Mouse (Mus musculus): ENCODE data around the gene Rnf121. TPM values are rescaled to one million over a fixed set of nuclear protein-coding genes. Genes with fewer than 3 reads are reported as not detected.

Gene Rnf121
- polyA plus RNA-seq, 1 experiment from 2014 or later: 22.0 TPM

DNA sequence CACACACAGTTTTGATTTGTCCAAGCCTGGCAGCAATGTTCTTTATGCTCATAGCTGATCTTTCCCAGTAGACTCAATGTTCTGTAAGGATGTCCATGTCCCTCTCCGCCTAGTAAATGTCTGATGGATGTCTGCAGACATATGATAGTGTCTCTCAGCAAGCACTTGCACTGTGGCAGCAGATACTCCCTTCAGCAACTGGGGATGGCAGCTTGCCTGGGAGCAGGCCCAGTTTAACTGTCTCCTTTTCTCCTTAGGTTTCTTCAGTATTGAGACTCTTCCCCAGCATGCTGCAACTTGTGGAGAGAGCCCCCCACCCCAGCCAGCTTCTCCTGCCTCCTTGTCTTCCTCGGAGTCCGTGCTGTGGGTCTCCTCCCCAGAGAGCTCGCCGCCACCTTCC is 16.5 kb upstream of the Rnf121 start:
- H3K9ac ChIP-seq (ENCODE audit: low read depth, low read length): no peak overlapping the region
- no peaks in the 10 kb centered on the region for H3K9me3 ChIP-seq (replicated peaks; ENCODE audit: control insufficient read depth, low read length)
- no peak overlapping the region for H3K4me2 ChIP-seq
- H3K4me3 ChIP-seq (ENCODE audit: low read depth, low read length): no peak overlapping the region
- no peaks in the 10 kb centered on the region for H3K27me3 ChIP-seq (ENCODE audit: control insufficient read depth, insufficient read depth, low read length)
- WGBS (ENCODE audit: insufficient replicate concordance): 95% methylated on average over 5 of the region's 5 CpGs
- ATAC-seq (replicated peaks; ENCODE audit: insufficient number of reproducible peaks, low FRiP score, low TSS enrichment): no peak
- peaks cover 34% of the 10 kb centered on the region for H3K36me3 ChIP-seq (ENCODE audit: control insufficient read depth, insufficient read depth, low read length)
- H3K4me1 ChIP-seq (ENCODE audit: control insufficient read depth, insufficient read depth, low read length): no peaks in the 10 kb centered on the region
- H3K27ac ChIP-seq (ENCODE audit: low read depth, low read length): no peak overlapping the region

DNA sequence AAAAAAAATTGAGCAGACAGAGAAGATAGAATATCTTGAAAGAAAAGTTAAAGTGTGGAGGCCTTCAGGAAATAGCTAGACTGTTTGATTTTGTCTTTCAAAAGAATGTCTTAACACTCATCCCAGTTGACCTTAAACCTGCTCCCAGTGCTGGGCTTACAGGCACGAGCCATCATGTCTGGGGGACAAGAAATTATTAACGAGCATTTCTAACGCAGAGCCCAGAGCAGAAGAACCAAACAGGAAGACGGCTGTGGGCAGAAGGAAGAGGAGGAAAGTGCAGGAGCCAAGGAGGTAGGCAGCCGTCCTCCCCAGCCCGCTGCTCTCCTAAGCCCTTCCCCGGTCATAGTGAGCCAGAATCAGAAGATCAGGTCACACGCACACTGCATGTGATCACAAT is 15.0 kb upstream of the Rnf121 start:
- Histone ChIP-seq H3K4me3 (ENCODE audit: low read depth, low read length) (no peak overlapping the region), H3K9me3 (replicated peaks; ENCODE audit: control insufficient read depth, low read length) (no peaks in the 10 kb centered on the region), H3K27me3 (ENCODE audit: control insufficient read depth, insufficient read depth, low read length) (no peaks in the 10 kb centered on the region), H3K36me3 (ENCODE audit: control insufficient read depth, insufficient read depth, low read length) (peaks cover 44% of the 10 kb centered on the region), H3K4me1 (ENCODE audit: control insufficient read depth, insufficient read depth, low read length) (no peaks in the 10 kb centered on the region), H3K4me2 (no peak overlapping the region), H3K27ac (ENCODE audit: low read depth, low read length) (no peak overlapping the region), H3K9ac (ENCODE audit: low read depth, low read length) (no peak overlapping the region)
- no peak for ATAC-seq (replicated peaks; ENCODE audit: insufficient number of reproducible peaks, low FRiP score, low TSS enrichment)
- 89% methylated on average over 8 of the region's 8 CpGs for WGBS (ENCODE audit: insufficient replicate concordance)

DNA sequence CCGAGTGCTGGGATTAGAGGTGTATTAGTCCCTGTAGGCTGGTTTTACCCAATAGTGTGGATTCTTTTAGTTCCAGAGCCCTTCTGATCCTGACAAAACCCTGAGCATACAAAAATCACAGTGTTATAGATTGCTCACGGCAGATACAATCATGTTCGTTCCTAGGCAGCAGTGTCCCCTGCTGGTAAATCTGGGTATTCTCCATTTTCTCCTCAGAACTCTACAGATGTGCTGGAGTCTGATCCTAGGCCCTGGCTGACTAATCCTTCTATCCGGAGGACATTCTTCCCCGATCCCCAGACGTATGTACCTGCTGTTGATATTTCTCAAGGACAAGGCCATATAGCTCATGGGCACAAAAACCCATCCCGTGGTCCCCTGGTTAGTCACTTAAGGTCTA is 13.2 kb upstream of the Rnf121 start:
- no peaks in the 10 kb centered on the region for H3K9me3 ChIP-seq (replicated peaks; ENCODE audit: control insufficient read depth, low read length)
- no peak overlapping the region for H3K27ac ChIP-seq (ENCODE audit: low read depth, low read length)
- H3K9ac ChIP-seq (ENCODE audit: low read depth, low read length): no peak overlapping the region
- no peaks in the 10 kb centered on the region for H3K27me3 ChIP-seq (ENCODE audit: control insufficient read depth, insufficient read depth, low read length)
- H3K4me3 ChIP-seq (ENCODE audit: low read depth, low read length): no peak overlapping the region
- no peak overlapping the region for H3K4me2 ChIP-seq
- H3K36me3 ChIP-seq (ENCODE audit: control insufficient read depth, insufficient read depth, low read length): peaks cover 52% of the 10 kb centered on the region
- ATAC-seq (replicated peaks; ENCODE audit: insufficient number of reproducible peaks, low FRiP score, low TSS enrichment): no peak
- 80% methylated on average over 7 of the region's 7 CpGs for WGBS (ENCODE audit: insufficient replicate concordance)
- H3K4me1 ChIP-seq (ENCODE audit: control insufficient read depth, insufficient read depth, low read length): no peaks in the 10 kb centered on the region

DNA sequence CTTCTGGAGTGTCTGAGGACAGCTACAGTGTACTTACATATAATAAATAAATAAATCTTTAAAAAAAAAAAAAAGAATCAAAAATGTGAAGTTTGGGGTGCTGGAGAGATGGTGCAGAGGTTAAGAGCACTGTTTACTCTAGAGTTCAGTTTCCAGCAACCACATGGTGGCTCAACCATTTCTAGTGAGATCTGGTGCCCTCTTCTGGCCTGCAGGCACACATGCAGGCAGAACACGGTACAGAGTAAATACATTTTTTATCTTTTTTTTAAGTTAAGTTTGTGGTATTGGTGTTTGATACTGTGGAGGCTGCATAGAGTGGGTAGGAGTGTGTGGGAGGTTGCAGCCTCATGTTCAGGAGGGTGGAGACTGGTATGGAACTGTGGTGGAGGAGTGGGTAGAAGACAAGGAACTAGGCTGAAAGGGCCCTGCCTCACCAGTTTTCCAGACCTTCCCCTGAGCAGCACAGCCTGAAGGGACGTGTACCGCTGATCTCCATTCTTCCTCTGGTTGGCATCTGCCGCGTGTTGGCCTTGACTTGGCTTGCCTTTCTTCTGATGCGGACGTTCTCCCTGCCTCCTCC is 11.5 kb upstream of the Rnf121 start:
- no peaks in the 10 kb centered on the region for H3K9me3 ChIP-seq (replicated peaks; ENCODE audit: control insufficient read depth, low read length)
- no peak overlapping the region for H3K27ac ChIP-seq (ENCODE audit: low read depth, low read length)
- ATAC-seq (replicated peaks; ENCODE audit: insufficient number of reproducible peaks, low FRiP score, low TSS enrichment): no peak
- 81% methylated on average over 7 of the region's 7 CpGs for WGBS (ENCODE audit: insufficient replicate concordance)
- H3K27me3 ChIP-seq (ENCODE audit: control insufficient read depth, insufficient read depth, low read length): no peaks in the 10 kb centered on the region
- no peaks in the 10 kb centered on the region for H3K4me1 ChIP-seq (ENCODE audit: control insufficient read depth, insufficient read depth, low read length)
- H3K9ac ChIP-seq (ENCODE audit: low read depth, low read length): no peak overlapping the region
- no peak overlapping the region for H3K4me3 ChIP-seq (ENCODE audit: low read depth, low read length)
- H3K4me2 ChIP-seq: no peak overlapping the region
- H3K36me3 ChIP-seq (ENCODE audit: control insufficient read depth, insufficient read depth, low read length): peaks cover 50% of the 10 kb centered on the region

DNA sequence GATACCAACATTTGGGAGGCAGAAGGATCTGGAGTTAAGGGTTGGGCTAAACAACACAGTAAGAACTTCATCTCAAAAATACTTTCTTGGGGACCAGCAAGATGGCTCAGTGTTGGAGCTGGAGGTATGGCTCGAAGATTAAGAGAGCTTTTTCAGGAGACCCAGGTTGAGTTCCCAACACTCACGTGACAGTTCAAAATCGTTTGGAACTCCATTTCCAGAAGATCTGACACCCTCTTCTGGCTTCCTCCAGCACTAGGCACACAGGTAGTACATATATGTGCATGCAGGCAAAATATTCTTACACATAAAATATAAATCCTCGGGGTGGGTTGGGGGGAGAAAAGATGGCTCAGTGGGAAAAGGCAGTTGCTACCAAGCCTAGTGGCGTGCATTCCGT is 1.1 kb upstream of the Rnf121 start:
- peak overlapping the region; percentile 82 for H3K4me3 ChIP-seq (ENCODE audit: low read depth, low read length)
- H3K9me3 ChIP-seq (replicated peaks; ENCODE audit: control insufficient read depth, low read length): no peaks in the 10 kb centered on the region
- peak overlapping the region; percentile 86 for H3K9ac ChIP-seq (ENCODE audit: low read depth, low read length)
- H3K36me3 ChIP-seq (ENCODE audit: control insufficient read depth, insufficient read depth, low read length): no peaks in the 10 kb centered on the region
- peak overlapping the region; percentile 87 for H3K4me2 ChIP-seq
- peaks cover 14% of the 10 kb centered on the region for H3K4me1 ChIP-seq (ENCODE audit: control insufficient read depth, insufficient read depth, low read length)
- no peaks in the 10 kb centered on the region for H3K27me3 ChIP-seq (ENCODE audit: control insufficient read depth, insufficient read depth, low read length)
- 74% methylated on average over 6 of the region's 6 CpGs for WGBS (ENCODE audit: insufficient replicate concordance)
- H3K27ac ChIP-seq (ENCODE audit: low read depth, low read length): no peak overlapping the region
- ATAC-seq (replicated peaks; ENCODE audit: insufficient number of reproducible peaks, low FRiP score, low TSS enrichment): no peak

DNA sequence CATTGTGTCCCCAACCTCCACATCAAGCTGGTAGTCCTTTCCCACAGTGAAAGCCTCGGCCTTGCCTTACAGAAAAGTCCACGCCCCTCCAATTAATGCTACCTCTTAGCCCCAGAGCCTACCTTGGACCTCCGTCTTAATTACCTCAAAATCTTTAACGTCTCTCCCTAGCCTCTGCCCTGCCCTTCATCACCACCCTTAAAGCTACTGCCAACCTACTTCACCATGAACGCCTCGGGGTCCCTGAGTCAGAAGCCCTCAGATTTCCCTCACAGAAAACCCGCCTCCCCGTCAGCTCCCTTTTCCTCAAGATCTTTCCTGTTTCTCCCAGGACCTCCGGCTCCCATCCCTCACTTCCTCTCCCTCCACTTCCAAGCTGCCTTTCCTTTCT is 619 bp downstream of the Rnf121 start:
- WGBS (ENCODE audit: insufficient replicate concordance): 0% methylated on average over 9 of the region's 9 CpGs
- Histone ChIP-seq H3K4me2 (peak overlapping the region; percentile 87), H3K36me3 (ENCODE audit: control insufficient read depth, insufficient read depth, low read length) (no peaks in the 10 kb centered on the region), H3K4me1 (ENCODE audit: control insufficient read depth, insufficient read depth, low read length) (peaks cover 14% of the 10 kb centered on the region), H3K4me3 (ENCODE audit: low read depth, low read length) (peak overlapping the region; percentile 82), H3K27me3 (ENCODE audit: control insufficient read depth, insufficient read depth, low read length) (no peaks in the 10 kb centered on the region), H3K27ac (ENCODE audit: low read depth, low read length) (peak overlapping the region; percentile 74), H3K9ac (ENCODE audit: low read depth, low read length) (peak overlapping the region; percentile 86), H3K9me3 (replicated peaks; ENCODE audit: control insufficient read depth, low read length) (no peaks in the 10 kb centered on the region)
- ATAC-seq (replicated peaks; ENCODE audit: insufficient number of reproducible peaks, low FRiP score, low TSS enrichment): 0 out of 2 replicates have a peak, but pooled peaks have one; percentile 6

DNA sequence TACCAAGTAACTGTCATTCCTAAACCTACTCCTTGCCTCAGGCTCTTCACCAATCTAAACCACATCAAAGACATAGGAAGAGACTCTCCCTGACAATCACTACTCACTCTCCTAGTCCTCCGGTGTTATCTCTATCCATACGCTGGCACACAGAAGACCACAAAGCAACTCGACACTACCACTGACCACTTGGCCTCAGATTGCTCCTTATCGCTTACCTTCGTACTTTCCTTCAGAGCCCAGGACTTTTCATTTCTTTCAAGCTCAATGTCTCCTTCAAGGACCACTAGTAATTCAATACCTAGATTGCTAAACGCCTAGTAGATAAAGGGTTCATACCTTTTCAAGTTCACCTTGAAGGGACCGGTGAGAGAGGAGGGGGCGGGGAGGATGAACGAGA is 1.4 kb downstream of the Rnf121 start:
- WGBS (ENCODE audit: insufficient replicate concordance): 51% methylated on average over 9 of the region's 9 CpGs
- H3K4me1 ChIP-seq (ENCODE audit: control insufficient read depth, insufficient read depth, low read length): peaks cover 14% of the 10 kb centered on the region

DNA sequence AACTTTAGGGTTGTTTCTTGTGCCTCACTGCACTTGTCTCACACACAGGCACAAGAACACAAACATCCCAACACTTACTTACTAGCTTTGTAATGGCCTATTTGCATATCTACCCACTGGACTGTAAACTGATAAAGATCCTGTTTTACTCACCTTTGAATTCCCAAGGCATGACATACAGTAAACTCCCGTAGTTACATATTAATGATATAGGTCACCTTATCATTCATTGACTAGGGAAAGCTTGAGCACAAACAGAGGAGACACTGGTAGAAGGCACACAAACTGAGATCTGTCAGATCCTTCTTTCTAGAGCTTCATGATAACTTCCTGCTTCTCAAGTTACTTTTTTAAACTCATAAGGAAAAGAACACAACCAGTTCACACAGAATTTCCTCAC is 3.1 kb downstream of the Rnf121 start:
- Histone ChIP-seq H3K9me3 (replicated peaks; ENCODE audit: control insufficient read depth, low read length) (no peaks in the 10 kb centered on the region), H3K4me1 (ENCODE audit: control insufficient read depth, insufficient read depth, low read length) (peaks cover 14% of the 10 kb centered on the region), H3K27ac (ENCODE audit: low read depth, low read length) (no peak overlapping the region), H3K36me3 (ENCODE audit: control insufficient read depth, insufficient read depth, low read length) (0 out of 2 replicates have a peak, but pooled peaks cover 2% of the 10 kb centered on the region), H3K9ac (ENCODE audit: low read depth, low read length) (no peak overlapping the region), H3K4me3 (ENCODE audit: low read depth, low read length) (no peak overlapping the region), H3K4me2 (no peak overlapping the region), H3K27me3 (ENCODE audit: control insufficient read depth, insufficient read depth, low read length) (no peaks in the 10 kb centered on the region)
- WGBS (ENCODE audit: insufficient replicate concordance): 78% methylated on average over 1 of the region's 1 CpGs
- ATAC-seq (replicated peaks; ENCODE audit: insufficient number of reproducible peaks, low FRiP score, low TSS enrichment): no peak

More for the DNA sequence above, 1.4 kb downstream of the Rnf121 start:
- H3K27ac ChIP-seq (ENCODE audit: low read depth, low read length): no peak overlapping the region
- H3K4me2 ChIP-seq: peak overlapping the region; percentile 87
- H3K36me3 ChIP-seq (ENCODE audit: control insufficient read depth, insufficient read depth, low read length): 0 out of 2 replicates have a peak, but pooled peaks cover 2% of the 10 kb centered on the region
- no peak for ATAC-seq (replicated peaks; ENCODE audit: insufficient number of reproducible peaks, low FRiP score, low TSS enrichment)
- H3K9ac ChIP-seq (ENCODE audit: low read depth, low read length): no peak overlapping the region
- H3K27me3 ChIP-seq (ENCODE audit: control insufficient read depth, insufficient read depth, low read length): no peaks in the 10 kb centered on the region
- H3K4me3 ChIP-seq (ENCODE audit: low read depth, low read length): peak overlapping the region; percentile 82
- no peaks in the 10 kb centered on the region for H3K9me3 ChIP-seq (replicated peaks; ENCODE audit: control insufficient read depth, low read length)

DNA sequence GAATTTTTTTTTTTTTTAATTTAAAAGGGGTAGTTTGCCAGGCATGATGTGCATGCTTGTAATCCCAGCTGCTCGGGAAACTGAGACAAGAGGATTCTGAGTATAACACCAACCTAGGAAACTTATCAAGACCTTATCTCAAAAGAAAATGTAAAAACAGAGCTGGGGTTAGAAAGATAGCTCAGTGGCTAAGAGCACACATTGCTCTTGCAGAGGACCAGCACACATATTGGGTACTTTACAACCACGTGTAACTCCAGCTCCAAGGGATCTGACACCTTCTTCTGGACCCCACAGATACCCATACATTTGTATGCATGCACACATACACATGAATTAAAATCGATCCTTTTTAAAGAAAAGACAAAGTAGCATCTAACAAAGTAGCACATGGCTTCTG is 3.9 kb downstream of the Rnf121 start:
- Histone ChIP-seq H3K9ac (ENCODE audit: low read depth, low read length) (no peak overlapping the region), H3K9me3 (replicated peaks; ENCODE audit: control insufficient read depth, low read length) (no peaks in the 10 kb centered on the region), H3K4me3 (ENCODE audit: low read depth, low read length) (no peak overlapping the region), H3K27me3 (ENCODE audit: control insufficient read depth, insufficient read depth, low read length) (no peaks in the 10 kb centered on the region), H3K36me3 (ENCODE audit: control insufficient read depth, insufficient read depth, low read length) (0 out of 2 replicates have a peak, but pooled peaks cover 2% of the 10 kb centered on the region), H3K4me1 (ENCODE audit: control insufficient read depth, insufficient read depth, low read length) (peaks cover 11% of the 10 kb centered on the region), H3K4me2 (no peak overlapping the region), H3K27ac (ENCODE audit: low read depth, low read length) (no peak overlapping the region)
- ATAC-seq (replicated peaks; ENCODE audit: insufficient number of reproducible peaks, low FRiP score, low TSS enrichment): no peak
- 70% methylated on average over 3 of the region's 3 CpGs for WGBS (ENCODE audit: insufficient replicate concordance)

All from heart, embryonic 11.5 days (tissue).